Mouse (Mus musculus) liver, embryonic 14.5 days (tissue): ENCODE measurements around the gene Ubn1. TPM values are rescaled to one million over a fixed set of nuclear protein-coding genes. Genes with fewer than 3 reads are reported as not detected.

Experiments
- ATAC-seq: fragments of 200-750 bp; cut with Nextera tagmentation; 2 replicates; pipeline ENCODE4 v1.8.0; 2017; ENCODE audit warnings: moderate number of reproducible peaks, mild to moderate bottlenecking, moderate library complexity; ENCODE audit not compliant: insufficient read depth
- DNase-seq, 3 experiments: peaks; one replicate each; pipeline ENCODE4 v3.0.0-alpha.2; 2012 to 2013; ENCODE audit warnings: low read depth in 3 of 3, low spot score in 3 of 3
- H3K27ac ChIP-seq: fragments of 300-500 bp; sonication (generic); 2 replicates; pipeline ENCODE4 v1.5.1; 2014; ENCODE audit warnings: moderate library complexity, mild to moderate bottlenecking, control low read depth, inconsistent platforms
- H3K27me3 ChIP-seq: fragments of 300-500 bp; sonication (generic); 2 replicates; pipeline ENCODE4 v1.6.1; 2014; ENCODE audit warnings: mild to moderate bottlenecking, low read length, moderate library complexity; ENCODE audit not compliant: control insufficient read depth, insufficient read depth
- H3K36me3 ChIP-seq: fragments of 300-500 bp; sonication (generic); replicated peaks from 2 replicates; pipeline ENCODE4 v1.6.1; 2014; ENCODE audit warnings: low read depth; ENCODE audit not compliant: control insufficient read depth, insufficient read depth
- H3K4me1 ChIP-seq, 2 experiments: fragments of 200-500 bp in 1 of 2; fragments of 300-500 bp in 1 of 2; sonication (generic) in 1 of 2; replicated peaks; 2 replicates each; pipeline ENCODE4 v1.6.1; 2012 to 2014; ENCODE audit warnings: antibody characterized with exemption in 1 of 2, inconsistent platforms in 1 of 2, low read length in 1 of 2; ENCODE audit not compliant: control insufficient read depth in 2 of 2, insufficient read depth in 2 of 2
- H3K4me2 ChIP-seq: fragments of 300-500 bp; sonication (generic); 2 replicates; pipeline ENCODE4 v1.6.1; 2014; ENCODE audit warnings: low read depth, mild to moderate bottlenecking, control low read depth, moderate library complexity
- H3K4me3 ChIP-seq, 2 experiments: fragments of 200-500 bp in 1 of 2; fragments of 300-500 bp in 1 of 2; sonication (generic) in 1 of 2; 2 replicates each; pipeline ENCODE4 v1.5.1; 2012 to 2014; ENCODE audit warnings: low read depth in 2 of 2, low read length in 2 of 2, mild to moderate bottlenecking in 2 of 2, control low read depth in 1 of 2, inconsistent platforms in 1 of 2, moderate library complexity in 1 of 2; ENCODE audit not compliant: insufficient read depth in 1 of 2
- H3K9ac ChIP-seq: fragments of 300-500 bp; sonication (generic); replicated peaks from 2 replicates; pipeline ENCODE4 v1.6.1; 2014; ENCODE audit warnings: mild to moderate bottlenecking, control low read depth, moderate library complexity
- H3K9me3 ChIP-seq: fragments of 300-500 bp; sonication (generic); 2 replicates; pipeline ENCODE4 v1.6.1; 2016; ENCODE audit warnings: low read length, mixed read lengths; ENCODE audit not compliant: control insufficient read depth
- CTCF ChIP-seq: IDR thresholded peaks from 2 replicates; pipeline ENCODE4 v1.5.1; 2016; ENCODE audit warnings: antibody characterized with exemption, low read depth, control low read depth
- EP300 ChIP-seq: IDR thresholded peaks from 2 replicates; pipeline ENCODE4 v1.6.1; 2016; ENCODE audit warnings: antibody characterized with exemption, low read depth
- WGBS: fragments of 180-500 bp; shearing (Covaris S2); extraction: QIAGEN DNeasy Blood & Tissue Kit; methylation state at CpG from one replicate; pipeline ENCODE4 v1.1.7; 2014; ENCODE audit not compliant: insufficient replicate concordance; 5-methylcytosine and 5-hydroxymethylcytosine counted together
- polyA plus RNA-seq, 2 experiments: library from polyadenylated mRNA; depleted of rRNA in 1 of 2; stranded (reverse) in 1 of 2; unstranded in 1 of 2; fragments of >200 nt; fragmentation: Nextera tagmentation in 1 of 2; extraction: Ambion mirVana in 1 of 2; gene quantifications; 2 replicates each; pipeline versions ENCODE4 v1.2.1 to v1.2.3; 2012 to 2014

The Ubn1 gene
- polyA plus RNA-seq, 2 experiments: 8.9 to 11.5 TPM

- Histone ChIP-seq H3K27ac (no peak overlapping the region), H3K27me3 (no peaks in the 10 kb centered on the region), H3K4me1 (peaks cover 5 to 9% of the 10 kb centered on the region in 2 experiments), H3K9me3 (no peaks in the 10 kb centered on the region), H3K9ac (no peak overlapping the region), H3K4me3 (no peak overlapping the region), H3K4me2 (no peak overlapping the region), H3K36me3 (peaks cover 58% of the 10 kb centered on the region)
- WGBS: 83% methylated on average over 3 of the region's 3 CpGs
- no peak for ATAC-seq
- TF ChIP-seq CTCF (no peak), EP300 (no peak)
- DNase-seq: no peak
These were observed 4.5 kb upstream of the Ubn1 start for GRCm38 (mm10) chr16:5045322-5045721.

GRCm38 (mm10) chr16:5049182-5049773 is 579 bp upstream of the Ubn1 start:
- H3K27me3 ChIP-seq: no peaks in the 10 kb centered on the region
- peak overlapping the region; percentile 85 for H3K4me2 ChIP-seq
- DNase-seq (peak in 1 of 3 experiments; percentile 13), ATAC-seq (peak; percentile 49)
- TF ChIP-seq CTCF: no peak
- TF ChIP-seq EP300: no peak
- no peaks in the 10 kb centered on the region for H3K9me3 ChIP-seq
- peak overlapping the region; percentile 83 to 94 for H3K4me3 ChIP-seq
- WGBS: under 1% methylated on average over 38 of the region's 38 CpGs
- H3K36me3 ChIP-seq: peaks cover 43% of the 10 kb centered on the region
- H3K9ac ChIP-seq: peak overlapping the region; percentile 93
- H3K27ac ChIP-seq: peak overlapping the region; percentile 10
- peaks cover 7 to 17% of the 10 kb centered on the region in 2 experiments for H3K4me1 ChIP-seq

GRCm38 (mm10) chr16:5050251-5051110 is 624 bp downstream of the Ubn1 start:
- H3K4me3 ChIP-seq: peak overlapping the region; percentile 94 to 98
- H3K9ac ChIP-seq: peak overlapping the region; percentile 95
- peak; percentile 26; the same call in 1 of the 2 replicates for TF ChIP-seq CTCF
- no peak for TF ChIP-seq EP300
- DNase-seq: peak; percentile 50 to 56 (median 51)
- peaks cover 39% of the 10 kb centered on the region for H3K36me3 ChIP-seq
- no peaks in the 10 kb centered on the region for H3K27me3 ChIP-seq
- ATAC-seq: peak; percentile 72
- under 1% methylated on average over 72 of the region's 78 CpGs for WGBS
- peaks cover 7 to 17% of the 10 kb centered on the region in 2 experiments for H3K4me1 ChIP-seq
- H3K9me3 ChIP-seq: no peaks in the 10 kb centered on the region
- peak overlapping the region; percentile 83 for H3K4me2 ChIP-seq
- peak overlapping the region; percentile 94 for H3K27ac ChIP-seq

- no peaks in the 10 kb centered on the region for H3K27me3 ChIP-seq
- no peaks in the 10 kb centered on the region for H3K4me1 ChIP-seq
- H3K9me3 ChIP-seq: no peaks in the 10 kb centered on the region
- no peak overlapping the region for H3K9ac ChIP-seq
- peaks cover 50% of the 10 kb centered on the region for H3K36me3 ChIP-seq
- H3K4me3 ChIP-seq: no peak overlapping the region
- H3K27ac ChIP-seq: no peak overlapping the region
- DNase-seq: no peak
- WGBS: 77% methylated on average over 1 of the region's 1 CpGs
- H3K4me2 ChIP-seq: no peak overlapping the region
- TF ChIP-seq CTCF (peak; percentile 45; the same call in 1 of the 2 replicates), EP300 (no peak)
- no peak for ATAC-seq
These were observed 8.3 kb downstream of the Ubn1 start for GRCm38 (mm10) chr16:5058114-5058513.

GRCm38 (mm10) chr16:5063472-5063871 is 13.6 kb downstream of the Ubn1 start:
- no peak for TF ChIP-seq EP300
- no peak for TF ChIP-seq CTCF
- WGBS: 79% methylated on average over 4 of the region's 4 CpGs
- Histone ChIP-seq H3K27me3 (no peaks in the 10 kb centered on the region), H3K27ac (no peak overlapping the region), H3K4me2 (no peak overlapping the region), H3K36me3 (peaks cover 33% of the 10 kb centered on the region), H3K4me1 (no peaks in the 10 kb centered on the region), H3K9ac (no peak overlapping the region), H3K4me3 (no peak overlapping the region), H3K9me3 (no peaks in the 10 kb centered on the region)
- DNase-seq (no peak), ATAC-seq (no peak)
